Mouse (Mus musculus): ENCODE measurements at regions not wholly inside any gene's neighbourhood (a gene's known extent, or its start where the extent isn't known, plus 50 kb on each side); places are given as distances from the start of the nearest gene placed in this dataset.

- DNase-seq (ENCODE audit: low spot score in 2 of 2) = no peak
Observed at GRCm38 (mm10) chr11:19073265-19073664, 54.5 kb upstream of the Meis1 start.

GRCm38 (mm10) chr11:19073887-19074564 lies 55.2 kb upstream of the Meis1 start:
- DNase-seq (ENCODE audit: low spot score in 2 of 2) = no peak

DNA sequence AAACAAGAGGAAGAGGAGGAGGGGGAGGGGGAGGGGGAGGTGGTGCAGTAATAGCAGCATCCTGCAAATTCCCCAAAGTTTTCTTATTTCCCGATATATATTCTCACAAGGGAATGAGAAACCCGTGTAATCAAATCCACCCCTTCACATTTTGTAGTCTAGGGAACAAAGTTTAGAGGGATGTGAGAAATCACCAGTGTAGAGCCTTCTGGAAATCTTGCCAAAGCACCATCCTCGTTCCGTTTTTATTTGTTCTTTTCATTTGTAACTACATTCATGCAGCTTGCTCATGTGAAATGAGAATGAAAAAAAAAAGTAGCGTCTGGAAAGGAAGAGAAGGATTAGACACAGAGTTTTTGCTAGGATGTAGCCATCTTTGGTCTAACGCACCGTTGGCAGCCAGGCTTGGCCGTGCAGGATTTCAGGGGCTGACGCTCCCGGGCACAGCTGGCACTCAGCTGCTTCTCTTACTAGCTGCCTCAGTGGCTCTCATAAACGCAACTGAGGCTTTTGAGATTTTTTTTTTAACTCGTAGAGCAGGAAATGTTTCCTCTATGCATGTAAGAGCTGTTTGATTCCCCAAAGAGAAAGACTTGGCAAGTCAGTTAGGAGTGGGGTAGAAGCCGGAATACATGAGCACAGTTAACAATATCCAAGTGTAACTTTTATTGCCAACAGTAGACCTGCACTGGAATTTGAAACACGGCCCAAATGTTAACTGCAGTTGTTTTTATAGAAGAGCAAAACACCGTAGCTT lies 72.5 kb upstream of the Meis1 start:
- DNase-seq (ENCODE audit: low spot score in 2 of 2) = no peak

- no peak for DNase-seq (ENCODE audit: low spot score in 2 of 2)
Observed at GRCm38 (mm10) chr11:19092967-19093745, 74.4 kb upstream of the Meis1 start.

GRCm38 (mm10) chr11:19093749-19094148 lies 75.0 kb upstream of the Meis1 start:
- DNase-seq (ENCODE audit: low spot score in 2 of 2) = no peak

DNA sequence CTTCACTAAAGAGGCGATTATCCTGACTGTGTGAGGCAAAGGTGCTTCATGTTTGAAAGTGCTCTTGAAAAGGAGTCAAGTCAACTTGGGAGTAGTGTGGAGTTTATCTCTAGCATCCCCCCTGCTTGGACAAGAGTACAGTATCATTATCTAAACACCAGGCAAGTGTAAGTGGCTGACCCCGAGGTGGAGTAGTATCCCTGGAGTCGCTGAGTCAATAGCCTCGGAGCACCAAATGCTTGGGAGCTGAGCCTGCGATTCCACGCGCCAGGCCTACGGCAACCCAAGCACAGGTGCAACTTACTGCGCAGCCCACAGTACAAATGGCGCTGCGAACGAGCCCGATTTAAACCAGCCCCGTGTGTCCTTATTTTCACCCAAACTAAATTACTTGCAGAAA lies 75.4 kb upstream of the Meis1 start:
- DNase-seq (ENCODE audit: low spot score in 2 of 2) = no peak

GRCm38 (mm10) chr11:19102981-19103568 lies 84.3 kb upstream of the Meis1 start:
- DNase-seq (ENCODE audit: low spot score in 2 of 2) = no peak

DNA sequence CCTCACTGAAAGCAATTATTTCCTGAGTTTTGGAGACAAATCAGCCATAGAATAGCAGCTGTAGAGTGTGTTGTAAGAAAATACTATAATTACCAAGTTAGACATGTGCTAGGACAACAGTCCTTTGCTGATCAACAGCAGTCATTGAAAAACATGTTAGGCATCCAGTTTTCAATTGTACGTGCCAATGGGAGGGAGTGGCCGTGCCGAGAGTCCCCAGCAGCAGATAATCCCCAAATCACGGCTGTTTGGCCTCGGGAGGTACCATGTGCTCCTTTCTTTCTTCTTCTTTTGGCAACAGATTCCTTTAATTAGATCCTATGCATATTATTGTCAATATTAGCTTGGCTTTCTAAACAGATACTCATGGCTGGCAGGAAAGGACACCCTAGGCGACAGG lies 88.4 kb upstream of the Meis1 start:
- no peak for DNase-seq (ENCODE audit: low spot score in 2 of 2)

DNA sequence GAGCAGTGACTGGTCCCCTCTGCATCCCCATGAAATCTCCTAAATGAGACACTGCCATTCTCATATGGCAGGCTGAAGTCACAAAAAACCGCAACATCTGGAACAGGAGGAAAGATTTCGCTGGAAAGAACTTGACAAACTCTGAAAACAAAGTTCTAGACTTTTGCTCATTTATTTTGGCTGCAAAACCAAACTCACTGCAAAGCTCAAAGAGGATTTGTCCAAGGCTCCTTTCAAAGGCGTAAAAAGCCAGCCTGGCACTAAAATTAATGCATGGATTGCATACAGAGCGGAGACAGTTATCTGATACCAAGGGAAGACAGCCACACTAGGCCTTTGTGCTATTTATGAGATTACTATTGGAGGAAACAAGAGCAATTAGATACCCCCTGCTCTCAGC lies 90.3 kb upstream of the Meis1 start:
- no peak for DNase-seq (ENCODE audit: low spot score in 2 of 2)

DNA sequence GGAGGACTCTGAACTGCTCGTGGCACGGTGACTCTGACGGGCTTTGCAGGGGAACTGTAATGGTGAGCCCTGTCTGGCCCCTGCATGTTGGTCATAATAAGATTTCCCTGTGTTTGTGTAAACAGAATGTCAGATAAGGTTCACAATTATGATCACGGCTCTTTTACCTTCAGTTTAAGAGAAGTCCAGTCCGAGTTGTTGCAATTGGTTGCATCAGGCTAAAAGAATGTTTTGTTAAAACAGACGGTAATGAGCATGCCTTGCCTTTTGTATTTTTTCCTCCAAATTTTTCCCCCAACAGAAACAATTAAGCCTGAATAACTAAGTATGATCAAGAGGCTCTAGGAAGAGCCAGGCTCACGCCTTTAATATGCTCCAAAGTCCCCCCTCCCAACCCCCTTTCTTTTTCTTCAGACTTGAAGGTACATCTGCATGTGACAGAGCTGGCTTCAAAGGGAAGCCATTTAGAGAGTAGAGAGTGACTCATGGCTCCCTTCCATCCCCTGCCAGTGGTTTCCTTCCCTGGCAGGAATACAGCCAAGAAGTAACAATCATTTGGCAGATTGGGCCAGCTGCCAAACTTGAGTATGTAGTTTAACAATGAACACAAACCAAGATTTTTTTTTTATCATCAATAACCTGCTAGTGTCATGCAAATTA lies 93.3 kb upstream of the Meis1 start:
- no peak for DNase-seq (ENCODE audit: low spot score in 2 of 2)

DNA sequence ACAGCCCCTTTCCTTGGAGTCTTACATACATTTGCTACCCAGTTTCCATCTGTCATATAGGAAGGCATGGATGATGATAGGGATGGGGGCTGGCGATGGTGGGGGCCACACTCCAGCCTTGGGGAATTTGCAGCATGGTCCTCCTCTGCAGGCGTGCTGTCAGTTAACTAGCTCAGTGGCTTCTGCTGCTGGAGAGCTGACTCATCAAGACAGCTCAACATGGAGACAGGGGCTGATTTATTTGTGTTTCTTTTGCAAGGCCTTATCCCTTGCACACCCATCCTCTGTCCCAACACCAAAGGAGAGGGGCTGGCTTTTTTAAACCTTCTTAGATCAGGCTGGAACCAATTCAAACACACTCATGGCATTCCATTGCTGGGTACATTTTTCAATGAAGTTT lies 98.3 kb upstream of the Meis1 start:
- no peak for DNase-seq (ENCODE audit: low spot score in 2 of 2)

DNA sequence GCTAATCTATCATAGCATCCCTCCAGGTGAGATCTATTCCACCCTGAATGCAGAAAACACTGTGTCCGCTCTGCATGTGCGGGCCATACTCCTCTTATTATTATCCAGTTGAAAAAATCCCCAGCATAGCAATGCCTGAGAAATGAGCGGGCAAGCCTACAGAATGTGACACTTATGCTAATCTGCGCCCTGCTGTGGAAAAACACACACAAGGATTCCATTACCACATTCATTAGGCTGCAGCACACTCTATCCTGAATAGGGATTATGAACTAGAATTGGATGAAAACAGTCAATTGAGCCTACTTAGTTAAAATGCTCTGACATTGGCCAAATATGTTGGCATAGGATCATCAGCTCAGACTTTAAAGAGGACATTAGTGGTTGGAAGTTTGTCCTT lies 99.5 kb upstream of the Meis1 start:
- DNase-seq (ENCODE audit: low spot score in 2 of 2) = no peak

DNA sequence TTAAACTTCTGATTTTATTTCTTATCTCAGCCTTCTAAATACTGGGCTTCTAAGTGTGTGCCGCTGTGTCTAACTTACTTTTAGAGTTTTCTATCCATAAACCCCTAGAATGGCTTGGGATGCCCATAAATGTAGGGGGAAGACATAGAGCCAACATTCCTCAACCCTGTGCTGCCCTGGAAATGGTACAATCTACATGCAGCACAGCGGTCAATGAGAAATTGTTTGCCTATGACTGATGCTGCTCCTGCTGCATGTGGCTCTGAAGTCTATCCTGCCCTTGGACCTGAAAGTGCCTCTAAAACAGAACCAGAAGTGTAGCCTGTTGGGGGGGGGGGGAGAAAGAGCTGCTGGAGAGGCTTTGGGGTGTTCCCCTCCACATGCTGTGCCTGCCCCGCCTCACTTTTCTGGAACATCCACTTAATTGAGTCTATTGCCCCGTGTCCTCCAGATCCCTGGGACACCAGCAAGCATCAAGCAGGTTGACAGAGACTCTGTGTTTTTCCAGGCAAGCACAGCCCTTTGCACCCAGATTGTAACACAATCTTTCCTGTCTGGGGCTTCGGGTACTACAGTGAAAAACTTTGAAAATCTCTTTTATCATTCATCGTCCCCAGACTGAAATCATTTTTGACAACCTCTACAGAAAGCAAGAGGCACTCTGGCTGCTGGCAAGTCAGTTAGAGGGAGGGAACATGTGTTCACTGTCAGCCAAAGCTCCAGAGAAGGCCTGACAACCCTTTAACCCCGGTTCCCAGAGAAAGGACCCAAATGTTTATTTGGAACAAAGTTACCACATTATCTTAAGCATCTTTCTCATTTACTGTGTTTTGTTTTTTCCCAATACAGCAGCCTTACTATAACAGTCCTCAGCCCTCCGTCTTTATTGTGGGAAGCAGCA lies 101.4 kb upstream of the Meis1 start:
- no peak for DNase-seq (ENCODE audit: low spot score in 2 of 2)

GRCm38 (mm10) chr11:19120871-19121270 lies 102.1 kb upstream of the Meis1 start:
- DNase-seq (ENCODE audit: low spot score in 2 of 2) = no peak

DNA sequence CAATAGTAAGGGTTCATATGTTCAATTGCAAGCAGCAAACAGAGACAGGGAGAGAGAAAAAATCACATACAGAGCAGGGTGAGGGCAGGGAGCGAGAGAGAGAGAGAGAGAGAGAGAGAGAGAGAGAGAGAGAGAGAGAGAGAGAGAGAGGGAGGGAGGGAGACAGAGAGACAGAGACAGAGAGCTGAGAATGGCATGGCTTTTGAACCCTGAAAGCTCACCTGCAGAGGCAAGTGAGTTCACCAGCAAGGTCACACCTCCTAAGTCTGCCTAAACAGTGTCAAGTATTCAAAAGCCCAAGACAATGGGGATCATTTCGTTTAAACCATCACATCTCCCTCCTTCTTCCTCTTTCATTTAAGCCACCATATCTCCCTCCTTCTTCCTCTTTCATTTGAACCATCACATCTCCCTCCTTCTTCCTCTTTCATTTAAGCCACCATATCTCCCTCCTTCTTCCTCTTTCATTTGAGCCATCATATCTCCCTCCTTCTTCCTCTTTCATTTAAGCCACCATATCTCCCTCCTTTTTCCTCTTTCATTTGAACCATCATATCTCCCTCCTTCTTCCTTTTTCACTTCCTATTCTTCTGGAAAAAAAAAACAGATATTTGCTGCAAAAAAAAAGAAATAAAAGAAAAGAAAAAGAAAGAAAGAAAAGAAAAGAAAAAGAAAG lies 116.7 kb upstream of the Meis1 start:
- DNase-seq (ENCODE audit: low spot score in 2 of 2) = no peak

DNA sequence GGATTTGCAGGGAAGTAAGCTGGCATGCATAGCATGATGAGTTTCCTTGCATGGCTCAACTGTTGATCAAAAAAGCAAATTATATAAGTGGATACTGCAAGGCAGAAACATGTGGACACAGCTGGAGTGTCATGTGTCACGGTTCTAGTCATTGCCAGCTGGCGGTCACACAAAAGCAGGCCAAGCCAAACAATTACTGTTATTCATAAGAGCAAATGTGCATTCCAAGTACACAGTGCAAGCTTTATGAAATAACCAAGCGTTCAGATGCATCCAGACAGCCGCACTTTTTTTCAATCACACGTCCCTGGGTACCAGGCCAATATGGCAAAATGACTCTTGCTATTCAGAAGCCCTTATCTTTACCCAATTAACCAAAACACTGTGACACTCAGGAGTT lies 119.6 kb upstream of the Meis1 start:
- DNase-seq (ENCODE audit: low spot score in 2 of 2) = peak in 1 of 2 experiments; percentile 20

DNA sequence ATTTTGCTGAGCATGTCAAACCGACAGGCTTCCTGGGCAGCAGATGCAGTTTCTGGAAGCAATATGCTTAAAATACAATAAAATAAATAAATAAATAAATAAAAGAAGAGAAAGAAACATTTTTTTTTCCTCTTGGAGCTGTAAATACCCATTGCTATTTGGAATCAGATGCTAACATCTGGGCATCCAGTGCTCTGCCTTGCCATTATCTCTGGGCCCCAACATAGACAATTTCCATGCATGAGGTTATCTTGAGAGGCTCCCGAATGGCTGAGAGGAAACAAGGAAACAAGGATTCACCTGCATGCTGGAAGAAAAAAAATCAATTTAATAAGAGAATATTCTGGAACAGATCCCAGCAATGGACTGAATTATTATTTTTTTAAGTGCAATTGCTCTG lies 120.0 kb upstream of the Meis1 start:
- DNase-seq (ENCODE audit: low spot score in 2 of 2) = no peak

GRCm38 (mm10) chr11:19143267-19144000 lies 124.6 kb upstream of the Meis1 start:
- no peak for DNase-seq (ENCODE audit: low spot score in 2 of 2)

DNA sequence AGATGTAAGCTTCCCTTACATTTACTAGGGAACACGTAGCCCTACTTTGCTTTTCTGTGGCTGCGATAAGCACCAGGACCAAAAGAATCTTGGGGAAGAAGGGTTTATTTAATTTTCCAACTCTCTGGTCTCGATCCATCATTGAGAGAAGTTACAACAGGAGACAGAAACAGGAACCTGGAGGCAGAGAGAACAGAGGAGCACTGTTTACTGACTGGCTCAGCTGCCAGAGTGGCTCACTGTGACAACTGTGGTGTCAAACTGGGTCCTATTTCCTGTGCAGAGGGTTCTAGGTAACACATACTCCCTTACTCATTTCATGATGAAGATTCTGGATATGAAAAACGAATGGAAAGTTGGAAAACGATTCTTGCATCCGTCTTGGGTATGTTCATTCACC lies 125.7 kb upstream of the Meis1 start:
- DNase-seq (ENCODE audit: low spot score in 2 of 2) = no peak

Data from left cerebral cortex, adult 8-10 months (tissue).